Mouse (Mus musculus): ENCODE data around the gene Rnf180. TPM values are rescaled to one million over a fixed set of nuclear protein-coding genes. Genes with fewer than 3 reads are reported as not detected.
A peak's percentile ranks its signal among the peaks of the same experiment; 100 is the strongest.

Gene Rnf180
- polyA plus RNA-seq, 1 experiment, result 9.1 TPM

DNA sequence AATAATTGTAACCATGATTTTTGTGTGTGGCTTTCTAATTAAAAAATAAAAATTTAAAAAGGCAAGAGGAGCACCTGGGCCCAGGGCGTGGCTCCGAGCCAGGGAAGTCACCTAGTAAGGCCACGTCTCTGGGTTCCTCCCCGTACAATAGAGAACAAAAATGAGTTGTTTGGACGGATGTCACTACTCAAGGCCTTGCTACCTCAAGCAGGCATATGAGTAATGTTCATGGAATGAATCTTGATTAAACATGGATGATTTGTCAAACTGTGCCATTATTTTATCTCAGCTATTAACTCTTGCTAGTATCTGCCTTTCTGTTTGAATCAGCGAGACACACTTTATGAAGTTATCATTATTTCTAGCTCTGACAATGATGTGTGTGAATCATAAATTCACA is 46.9 kb downstream of the Rnf180 start:
- DNase-seq, result no peak
- no peaks in the 10 kb centered on the region for H3K4me1 ChIP-seq (ENCODE audit: control insufficient read depth, insufficient read depth, low read length)
- no peak overlapping the region for H3K4me3 ChIP-seq (replicated peaks; ENCODE audit: insufficient read depth, low read depth, low read length)
- TF ChIP-seq CTCF (IDR thresholded peaks at IDR 0.05; ENCODE audit: borderline replicate concordance, insufficient read depth, low read depth, low read length), result no peak
- no peak for TF ChIP-seq POLR2A (IDR thresholded peaks at IDR 0.05; ENCODE audit: borderline replicate concordance, insufficient read depth, low read length)
- no peaks in the 10 kb centered on the region for H3K27me3 ChIP-seq (ENCODE audit: control insufficient read depth, insufficient read depth, low read length)
- WGBS, result 84% methylated on average over 6 of the region's 6 CpGs
- no peak overlapping the region for H3K27ac ChIP-seq (ENCODE audit: insufficient read depth, low read length)

DNA sequence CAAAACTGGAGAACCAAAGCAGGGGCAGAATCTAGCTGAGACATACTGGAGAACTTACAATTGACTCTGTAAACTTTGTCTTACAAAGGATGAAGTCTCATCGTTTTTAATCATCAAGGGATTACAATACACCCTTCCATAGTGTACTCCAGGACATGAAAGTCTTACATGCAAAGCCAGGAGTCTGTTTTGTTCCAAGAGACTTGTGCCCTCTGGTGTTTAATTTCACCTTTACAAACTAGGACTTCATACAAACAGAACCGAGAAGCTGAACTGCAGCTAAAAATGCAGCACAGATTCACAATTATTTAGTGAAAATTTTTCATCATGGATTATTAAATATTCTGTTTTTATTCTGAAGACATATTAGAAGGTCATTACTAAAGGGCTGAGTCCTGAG is 53.8 kb downstream of the Rnf180 start:
- no peak for DNase-seq
- Histone ChIP-seq H3K27me3 (ENCODE audit: control insufficient read depth, insufficient read depth, low read length) (no peaks in the 10 kb centered on the region), H3K4me3 (replicated peaks; ENCODE audit: insufficient read depth, low read depth, low read length) (no peak overlapping the region), H3K27ac (ENCODE audit: insufficient read depth, low read length) (no peak overlapping the region), H3K4me1 (ENCODE audit: control insufficient read depth, insufficient read depth, low read length) (no peaks in the 10 kb centered on the region)
- WGBS, result 42% methylated on average over 2 of the region's 2 CpGs
- no peak for TF ChIP-seq POLR2A (IDR thresholded peaks at IDR 0.05; ENCODE audit: borderline replicate concordance, insufficient read depth, low read length)
- no peak for TF ChIP-seq CTCF (IDR thresholded peaks at IDR 0.05; ENCODE audit: borderline replicate concordance, insufficient read depth, low read depth, low read length)

DNA sequence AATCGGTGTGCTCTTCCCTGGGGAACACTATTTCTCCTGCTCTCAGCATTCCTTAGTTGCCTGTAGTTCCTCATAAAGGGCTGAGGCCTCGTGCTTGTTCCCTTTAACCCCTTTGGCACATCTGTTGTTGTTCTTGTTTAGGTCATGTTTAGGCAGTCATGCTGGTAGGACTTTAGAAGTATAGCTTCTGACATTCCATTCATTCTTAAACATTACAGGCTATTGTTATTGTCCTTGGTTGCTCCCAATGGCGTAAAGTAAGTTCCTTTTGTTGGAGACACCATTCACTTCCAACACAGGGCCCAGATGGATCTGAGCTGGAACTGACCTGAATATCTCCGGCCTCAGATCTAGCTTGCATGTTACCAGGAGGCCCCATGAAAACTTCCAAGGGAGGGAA is 67.5 kb downstream of the Rnf180 start:
- no peak overlapping the region for H3K4me3 ChIP-seq (replicated peaks; ENCODE audit: insufficient read depth, low read depth, low read length)
- 68% methylated on average over 4 of the region's 4 CpGs for WGBS

DNA sequence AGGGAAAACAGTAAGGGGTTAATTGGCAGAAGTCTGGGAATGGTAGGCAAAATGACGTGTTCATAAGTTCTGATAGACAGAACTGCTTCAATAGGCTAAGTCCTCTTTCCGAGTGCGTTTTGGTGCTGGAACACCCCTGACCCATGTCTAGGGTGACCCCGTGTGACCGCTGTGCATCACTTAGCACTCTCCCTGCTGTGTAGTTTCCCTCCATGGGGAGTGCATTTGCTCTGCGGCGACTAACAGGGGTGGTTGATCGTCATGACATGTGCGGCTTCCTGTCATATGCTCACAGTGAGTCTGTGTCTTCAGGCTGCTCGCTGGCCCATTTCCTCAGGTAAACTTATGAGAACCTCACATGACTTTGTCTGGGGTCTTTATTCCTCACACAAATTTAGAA is 70.6 kb downstream of the Rnf180 start:
- TF ChIP-seq POLR2A (IDR thresholded peaks at IDR 0.05; ENCODE audit: borderline replicate concordance, insufficient read depth, low read length) (no peak), CTCF (IDR thresholded peaks at IDR 0.05; ENCODE audit: borderline replicate concordance, insufficient read depth, low read depth, low read length) (no peak)
- no peak overlapping the region for H3K4me3 ChIP-seq (replicated peaks; ENCODE audit: insufficient read depth, low read depth, low read length)
- H3K27ac ChIP-seq (ENCODE audit: insufficient read depth, low read length), result no peak overlapping the region
- no peaks in the 10 kb centered on the region for H3K27me3 ChIP-seq (ENCODE audit: control insufficient read depth, insufficient read depth, low read length)
- H3K4me1 ChIP-seq (ENCODE audit: control insufficient read depth, insufficient read depth, low read length), result peaks cover 5% of the 10 kb centered on the region; the same call in 1 of the 2 replicates
- 45% methylated on average over 10 of the region's 10 CpGs for WGBS
- DNase-seq, result no peak

More for the DNA sequence above, 67.5 kb downstream of the Rnf180 start:
- DNase-seq, result no peak
- H3K27me3 ChIP-seq (ENCODE audit: control insufficient read depth, insufficient read depth, low read length), result no peaks in the 10 kb centered on the region
- no peak overlapping the region for H3K27ac ChIP-seq (ENCODE audit: insufficient read depth, low read length)
- no peak for TF ChIP-seq POLR2A (IDR thresholded peaks at IDR 0.05; ENCODE audit: borderline replicate concordance, insufficient read depth, low read length)
- TF ChIP-seq CTCF (IDR thresholded peaks at IDR 0.05; ENCODE audit: borderline replicate concordance, insufficient read depth, low read depth, low read length), result no peak
- H3K4me1 ChIP-seq (ENCODE audit: control insufficient read depth, insufficient read depth, low read length), result no peaks in the 10 kb centered on the region

DNA sequence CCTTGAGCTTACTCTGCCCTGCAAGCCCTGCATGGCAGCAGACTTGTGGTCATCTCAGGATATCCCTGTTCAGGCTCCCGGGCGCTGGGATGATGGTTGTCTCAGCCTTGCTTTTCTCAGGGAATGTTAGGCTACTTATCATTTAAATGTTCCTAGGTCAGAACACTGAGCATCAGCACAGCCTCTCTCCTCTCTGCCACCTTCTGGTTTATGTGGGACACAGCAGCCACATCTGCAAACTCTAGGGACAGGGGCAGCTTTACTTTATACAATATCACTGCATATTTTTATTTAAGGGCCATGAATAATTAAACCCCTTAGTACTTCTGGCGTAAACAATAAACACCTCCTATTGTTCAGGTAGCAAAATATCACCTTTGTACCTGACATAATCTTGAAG is 71.5 kb downstream of the Rnf180 start:
- Histone ChIP-seq H3K27ac (ENCODE audit: insufficient read depth, low read length) (no peak overlapping the region), H3K4me1 (ENCODE audit: control insufficient read depth, insufficient read depth, low read length) (peaks cover 5% of the 10 kb centered on the region; the same call in 1 of the 2 replicates), H3K4me3 (replicated peaks; ENCODE audit: insufficient read depth, low read depth, low read length) (no peak overlapping the region), H3K27me3 (ENCODE audit: control insufficient read depth, insufficient read depth, low read length) (no peaks in the 10 kb centered on the region)
- whole genome bisulfite sequencing, result 83% methylated on average over 3 of the region's 3 CpGs
- peak in 1 of 2 experiments; percentile 25 for DNase-seq
- TF ChIP-seq POLR2A (IDR thresholded peaks at IDR 0.05; ENCODE audit: borderline replicate concordance, insufficient read depth, low read length), result no peak
- TF ChIP-seq CTCF (IDR thresholded peaks at IDR 0.05; ENCODE audit: borderline replicate concordance, insufficient read depth, low read depth, low read length), result peak; percentile 48; the same call in 1 of the 2 replicates

DNA sequence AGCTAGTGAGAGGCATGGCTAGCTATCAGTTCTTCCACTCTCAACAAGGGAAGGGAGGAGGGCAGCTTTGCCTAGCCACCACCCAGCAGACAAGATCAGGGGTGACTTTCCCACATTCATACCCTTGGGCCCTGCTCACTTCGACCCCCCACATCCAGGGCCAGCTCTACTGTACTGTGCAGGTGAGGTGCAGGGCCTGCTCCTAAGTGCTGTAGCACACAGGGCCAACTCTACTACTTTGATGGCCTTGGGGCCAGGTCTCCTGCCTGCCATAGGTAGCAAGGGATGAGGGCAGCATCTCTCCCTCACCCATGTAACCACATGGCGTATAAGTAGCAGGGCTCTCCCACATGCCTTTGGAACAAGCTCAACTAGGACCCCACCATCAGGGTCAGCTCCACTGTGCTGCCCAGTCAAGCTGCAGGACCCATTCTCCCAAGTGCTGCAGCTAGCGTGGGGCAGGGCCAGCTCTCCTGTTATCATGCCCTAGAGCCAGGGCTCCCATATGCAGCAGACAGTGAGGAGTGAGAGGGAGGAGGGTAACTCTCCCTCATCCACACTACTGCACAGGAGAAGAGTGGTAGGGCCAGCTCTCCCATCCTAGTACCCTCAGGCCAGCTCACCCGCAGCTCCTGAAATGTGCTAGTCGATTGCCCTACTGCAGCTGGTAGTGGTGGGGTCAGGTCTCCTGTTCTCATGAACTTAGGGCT is 72.4 kb downstream of the Rnf180 start:
- H3K27ac ChIP-seq (ENCODE audit: insufficient read depth, low read length), result no peak overlapping the region
- DNase-seq, result no peak
- 91% methylated on average over 5 of the region's 5 CpGs for WGBS
- peaks cover 5% of the 10 kb centered on the region; the same call in 1 of the 2 replicates for H3K4me1 ChIP-seq (ENCODE audit: control insufficient read depth, insufficient read depth, low read length)
- H3K27me3 ChIP-seq (ENCODE audit: control insufficient read depth, insufficient read depth, low read length), result no peaks in the 10 kb centered on the region
- TF ChIP-seq POLR2A (IDR thresholded peaks at IDR 0.05; ENCODE audit: borderline replicate concordance, insufficient read depth, low read length) (no peak), CTCF (IDR thresholded peaks at IDR 0.05; ENCODE audit: borderline replicate concordance, insufficient read depth, low read depth, low read length) (no peak)
- H3K4me3 ChIP-seq (replicated peaks; ENCODE audit: insufficient read depth, low read depth, low read length), result no peak overlapping the region

DNA sequence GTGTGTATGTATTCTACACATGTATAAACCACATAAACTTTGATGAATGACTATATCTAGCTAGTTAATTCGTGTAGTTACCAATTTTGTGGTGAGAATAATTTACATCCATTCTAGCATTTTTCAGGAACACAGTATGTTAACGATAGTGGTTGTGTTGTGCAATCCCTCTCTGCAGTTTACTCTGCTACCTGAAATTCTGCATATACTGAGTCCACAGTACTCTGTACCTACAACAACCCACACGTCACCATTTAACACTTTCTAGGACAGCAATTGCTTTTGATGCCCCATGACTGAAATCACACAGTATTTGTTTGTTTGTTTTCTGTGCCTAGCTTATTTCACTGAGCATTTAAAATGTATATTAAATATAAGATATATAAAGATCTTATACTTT is 83.9 kb downstream of the Rnf180 start:
- TF ChIP-seq CTCF (IDR thresholded peaks at IDR 0.05; ENCODE audit: borderline replicate concordance, insufficient read depth, low read depth, low read length), result no peak
- TF ChIP-seq POLR2A (IDR thresholded peaks at IDR 0.05; ENCODE audit: borderline replicate concordance, insufficient read depth, low read length), result no peak
- no peaks in the 10 kb centered on the region for H3K27me3 ChIP-seq (ENCODE audit: control insufficient read depth, insufficient read depth, low read length)
- H3K27ac ChIP-seq (ENCODE audit: insufficient read depth, low read length), result no peak overlapping the region
- no peaks in the 10 kb centered on the region for H3K4me1 ChIP-seq (ENCODE audit: control insufficient read depth, insufficient read depth, low read length)
- DNase-seq, result no peak
- 84% methylated on average over 3 of the region's 3 CpGs for WGBS
- H3K4me3 ChIP-seq (replicated peaks; ENCODE audit: insufficient read depth, low read depth, low read length), result no peak overlapping the region

DNA sequence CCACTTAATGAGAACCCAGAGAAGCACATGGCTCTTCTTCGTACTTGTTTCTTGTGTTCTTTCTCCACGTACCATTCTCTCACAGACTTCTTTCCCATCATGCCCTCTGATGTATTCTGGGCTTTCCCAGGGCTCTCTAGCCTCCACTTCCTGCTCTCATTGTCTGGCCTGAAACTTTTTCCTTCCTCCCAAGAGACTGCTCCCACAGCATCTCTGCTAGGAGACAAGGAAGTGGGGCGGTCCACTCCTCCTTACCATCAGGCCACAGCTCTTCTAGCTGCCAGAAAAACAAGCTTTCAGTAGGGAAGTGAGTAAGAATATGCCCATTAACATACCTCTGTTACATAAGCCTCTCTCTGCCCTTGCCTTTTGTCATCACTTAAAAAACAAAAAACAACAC is 90.8 kb downstream of the Rnf180 start:
- TF ChIP-seq CTCF (IDR thresholded peaks at IDR 0.05; ENCODE audit: borderline replicate concordance, insufficient read depth, low read depth, low read length) (no peak), POLR2A (IDR thresholded peaks at IDR 0.05; ENCODE audit: borderline replicate concordance, insufficient read depth, low read length) (no peak)
- DNase-seq, result no peak
- Histone ChIP-seq H3K4me3 (replicated peaks; ENCODE audit: insufficient read depth, low read depth, low read length) (no peak overlapping the region), H3K27me3 (ENCODE audit: control insufficient read depth, insufficient read depth, low read length) (no peaks in the 10 kb centered on the region), H3K4me1 (ENCODE audit: control insufficient read depth, insufficient read depth, low read length) (no peaks in the 10 kb centered on the region), H3K27ac (ENCODE audit: insufficient read depth, low read length) (no peak overlapping the region)
- WGBS, result 89% methylated on average over 3 of the region's 3 CpGs
